Mouse (Mus musculus) embryonic fibroblast, embryonic 13.5 days (primary cell): ENCODE results near the gene Cdc73.

Experiments
- CTCF ChIP-seq: IDR thresholded peaks from 2 replicates; pipeline ENCODE4 v1.5.1; 2011; ENCODE audit warnings: mild to moderate bottlenecking, control low read depth, low read length, moderate library complexity, borderline replicate concordance; ENCODE audit not compliant: insufficient read depth
- POLR2A ChIP-seq: IDR thresholded peaks from 2 replicates; pipeline ENCODE4 v1.6.1; 2011; ENCODE audit warnings: low read depth, mild to moderate bottlenecking, control low read depth, low read length, moderate library complexity

- TF ChIP-seq POLR2A: no peak
- TF ChIP-seq CTCF: no peak
Measured at GRCm38 (mm10) chr1:143707006-143707405, 4.3 kb upstream of the Cdc73 start.
